Mouse (Mus musculus): Measurements from ENCODE around the gene Kif6. TPM values are rescaled to one million over a fixed set of nuclear protein-coding genes. Genes with fewer than 3 reads are reported as not detected.

Kif6 gene
- under 1 TPM; 0.13 to 0.26 TPM for polyA plus RNA-seq (2012; fragmentation: generic; extraction: Trizol)

GRCm38 (mm10) chr17:49614577-49615235 is at the start of gene Kif6:
TSS of gene Kif6 (plus strand) at chr17:49615136.

Other genes starting within 250 kb of the Kif6 start
- 10 to 100 TPM; 12.6 to 35.9 TPM for gene Mocs1, start 186.8 kb upstream of the Kif6 start, polyA plus RNA-seq (2012; fragmentation: generic; extraction: Trizol)
- gene Daam2, start 50.8 kb upstream of the Kif6 start, polyA plus RNA-seq (2012; fragmentation: generic; extraction: Trizol), result 1 to 10 TPM in 1 of 2 experiments, under 1 TPM in 1; 0.22 to 1.9 TPM